Mouse (Mus musculus) frontal cortex, postnatal 14 days (tissue): Measurements from ENCODE around the gene Olfr516.

Source experiments
- DNase-seq, 2 experiments: peaks; one replicate each; pipeline ENCODE4 v3.0.0; 2022; ENCODE audit warnings: low spot score in 2 of 2

Gene Olfr516

DNA sequence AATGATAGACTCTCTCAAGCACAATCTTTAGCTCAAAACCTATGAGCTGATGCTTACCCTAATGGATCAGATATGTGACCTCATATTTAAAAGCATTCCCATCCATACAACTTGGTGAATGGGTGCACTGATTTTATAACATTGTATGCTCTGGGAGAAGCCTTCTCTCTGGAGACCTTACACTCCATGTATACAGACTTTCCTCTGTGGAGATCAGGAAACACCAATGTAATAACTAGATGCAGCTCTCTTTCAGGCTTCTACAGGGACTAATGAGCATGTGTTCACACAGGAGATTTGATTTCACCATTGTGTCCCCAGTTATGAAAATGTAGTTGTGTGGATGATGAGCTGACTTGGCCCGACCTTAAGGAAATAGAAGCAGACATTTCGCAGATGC lies at the start of gene Olfr516:
Olfr516 (minus strand) TSS at position 101 of the 400 bp plus-strand sequence.
- DNase-seq: no peak

DNA sequence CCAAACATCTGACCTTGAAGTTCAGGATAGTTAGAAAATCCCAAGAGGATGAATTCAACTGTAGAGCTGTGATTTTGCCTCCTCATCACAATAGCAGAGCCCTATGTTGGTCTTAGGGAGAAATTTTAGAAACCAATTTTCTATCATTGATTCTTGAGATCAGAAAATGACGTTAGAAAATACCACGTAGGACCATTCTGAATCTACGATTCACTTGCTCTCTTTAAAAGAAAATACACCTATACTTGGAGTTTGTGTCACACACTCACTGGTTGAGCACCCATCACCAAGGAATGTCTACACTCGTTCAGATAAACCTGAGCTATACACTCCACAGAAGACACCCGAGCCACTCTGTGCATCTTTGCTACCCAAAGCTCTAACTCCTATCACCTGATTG lies 44.0 kb upstream of the Olfr516 start, which contains the start of gene Olfr519:
Olfr519 (minus strand) TSS at position 101 of the 400 bp plus-strand sequence.
- DNase-seq: no peak

DNA sequence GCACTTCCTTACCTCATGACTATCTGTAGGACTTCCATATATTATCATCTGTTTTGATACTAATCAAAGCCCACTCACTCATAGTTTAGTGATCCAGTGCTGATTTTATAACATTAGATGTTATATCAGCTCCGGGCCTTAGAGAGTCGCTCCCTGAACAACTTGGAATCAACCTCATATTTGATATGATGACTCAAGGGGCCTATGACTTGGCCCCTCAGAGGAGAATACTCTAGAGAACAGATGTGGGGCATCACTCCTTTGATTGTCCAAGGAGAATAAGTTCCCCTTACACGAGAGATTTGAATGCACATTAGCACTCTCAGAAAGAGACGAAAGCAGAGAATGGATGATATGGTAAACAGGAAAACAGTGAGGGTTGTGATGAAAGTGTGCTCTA lies 34.6 kb upstream of the Olfr516 start, which contains the start of gene Olfr518:
Olfr518 (minus strand) TSS at position 101 of the 400 bp plus-strand sequence.
- DNase-seq: no peak

DNA sequence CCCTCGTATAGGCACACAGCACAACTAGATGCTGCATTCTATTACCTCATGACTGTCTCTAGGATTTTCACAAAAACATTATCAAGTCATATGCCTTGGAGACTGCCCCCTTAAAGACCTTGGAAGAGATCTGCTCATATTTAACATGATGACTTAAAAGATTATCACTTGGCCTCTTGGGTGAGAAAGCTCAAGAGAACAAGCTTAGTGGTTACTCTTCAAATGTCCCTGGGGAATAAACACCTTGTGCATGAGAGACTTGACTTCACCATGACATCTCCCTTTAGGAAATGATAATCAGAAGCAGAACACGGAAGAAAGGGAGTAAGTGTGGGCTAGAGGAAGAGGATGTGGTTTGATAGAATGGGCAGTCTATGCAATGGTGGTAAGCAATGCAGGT lies 21.9 kb upstream of the Olfr516 start, which contains the start of gene Olfr517:
Olfr517 (minus strand) TSS at position 101 of the 400 bp plus-strand sequence.
- DNase-seq: no peak

DNA sequence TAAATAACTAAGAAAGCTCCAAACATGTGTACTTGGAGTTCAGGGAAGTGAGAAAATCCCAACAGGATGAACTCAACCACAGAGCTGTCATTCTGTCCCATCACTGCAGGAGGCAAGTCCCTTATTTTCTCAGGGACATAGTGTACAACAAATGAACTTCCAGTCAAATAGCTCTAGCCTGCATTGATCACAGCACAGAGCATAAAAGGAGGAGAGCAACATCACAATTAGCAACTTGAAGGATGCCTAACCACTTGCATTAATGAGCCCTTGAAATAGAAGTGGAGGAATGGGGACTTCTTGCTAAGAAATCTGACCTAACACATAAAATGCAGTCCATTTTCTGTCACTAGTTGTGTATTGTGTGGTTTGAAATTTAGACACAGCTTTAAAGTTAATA lies 24.4 kb downstream of the Olfr516 start, which contains the start of gene Olfr514:
Olfr514 (minus strand) TSS at position 101 of the 400 bp plus-strand sequence.
- DNase-seq: no peak

DNA sequence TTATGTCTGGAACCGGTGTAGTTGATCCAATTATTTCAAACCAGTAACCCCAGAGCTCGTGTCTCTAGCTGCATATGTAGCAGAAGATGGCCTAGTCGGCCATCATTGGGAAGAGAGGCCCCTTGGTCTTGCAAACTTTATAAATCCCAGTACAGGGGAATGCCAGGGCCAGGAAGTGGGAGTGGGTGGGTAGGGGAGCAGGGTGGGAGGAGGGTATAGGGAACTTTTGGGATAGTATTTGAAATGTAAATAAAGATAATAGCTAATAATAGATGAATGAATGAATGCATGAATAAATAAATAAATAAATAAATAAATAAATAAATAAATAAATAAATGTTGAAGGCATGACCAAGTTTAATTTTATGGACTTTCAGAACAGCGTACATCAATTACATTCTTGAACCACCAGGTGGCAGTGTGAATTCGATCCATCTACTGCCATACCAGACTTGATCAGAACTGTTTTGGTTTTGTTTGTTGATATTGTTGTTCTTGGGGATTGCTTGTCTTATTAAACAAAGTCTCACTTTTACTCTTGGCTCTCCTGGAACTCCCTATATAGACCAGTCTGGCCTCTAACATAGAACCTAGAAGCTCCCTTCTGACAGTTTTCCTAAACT lies 35.6 kb downstream of the Olfr516 start:
- peak in 1 of 2 experiments; percentile 4 for DNase-seq

DNA sequence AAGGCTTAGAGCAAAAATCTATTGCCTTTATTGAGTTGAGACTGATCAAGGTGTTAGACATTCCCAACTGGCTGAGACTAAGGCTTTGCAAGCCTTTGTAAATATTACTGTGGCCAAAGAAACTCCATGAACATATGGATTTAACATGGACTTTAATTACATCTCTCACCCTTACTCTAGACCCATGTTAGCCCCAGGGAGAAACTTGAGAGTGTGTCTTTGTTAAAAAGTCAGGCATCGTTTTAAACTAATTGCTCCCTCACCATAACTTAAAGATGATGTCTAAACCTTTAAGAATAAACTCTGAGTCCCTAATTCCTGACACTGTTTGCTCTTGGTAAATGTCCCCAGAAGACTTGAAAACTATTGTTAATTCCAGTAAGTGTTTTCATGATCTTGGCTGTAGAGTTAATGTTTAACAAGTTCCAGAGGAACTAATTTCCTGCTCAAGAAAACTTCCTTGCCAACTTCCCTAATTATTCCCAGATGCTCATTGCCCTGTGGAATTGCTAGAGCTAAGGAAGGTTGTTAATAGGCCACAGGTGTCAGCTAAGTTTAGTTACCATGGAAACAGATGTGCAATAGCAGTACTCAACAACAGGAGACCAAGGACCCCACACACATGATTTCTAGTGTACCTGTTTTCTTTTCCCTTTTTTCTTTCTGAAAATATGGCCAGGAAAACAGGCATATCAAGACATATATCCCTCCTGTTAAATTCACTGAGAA lies 53.0 kb downstream of the Olfr516 start:
- DNase-seq: no peak
